Mouse (Mus musculus) CH12.LX (cell line): ENCODE data around the gene Prodh2.

Experiments
- CTCF ChIP-seq, 2 experiments: IDR thresholded peaks in 1 of 2; conservative IDR thresholded peaks in 1 of 2; 2 replicates each; pipeline ENCODE4 v1.5.1; 2011 to 2012; ENCODE audit warnings: low read depth in 2 of 2, low read length in 2 of 2, improper control_type of control experiment in 1 of 2, inconsistent platforms in 1 of 2, mild to moderate bottlenecking in 1 of 2, moderate library complexity in 1 of 2
- EP300 ChIP-seq: IDR thresholded peaks from 2 replicates; pipeline ENCODE4 v1.6.1; 2011; ENCODE audit warnings: low read length, improper control_type of control experiment
- MAZ ChIP-seq: IDR thresholded peaks from 2 replicates; pipeline ENCODE4 v1.6.1; 2012; ENCODE audit warnings: low read depth, mild to moderate bottlenecking, inconsistent platforms, low read length, improper control_type of control experiment, moderate library complexity
- POLR2A ChIP-seq: IDR thresholded peaks from 2 replicates; pipeline ENCODE4 v1.6.1; 2011; ENCODE audit warnings: low read depth, mild to moderate bottlenecking, improper control_type of control experiment, low read length
- RCOR1 ChIP-seq: conservative IDR thresholded peaks from 2 replicates; pipeline ENCODE4 v1.6.1; 2012; ENCODE audit warnings: low read depth, mild to moderate bottlenecking, inconsistent platforms, low read length, improper control_type of control experiment
- UBTF ChIP-seq: IDR thresholded peaks from 2 replicates; pipeline ENCODE4 v1.6.1; 2012; ENCODE audit warnings: low read depth, mild to moderate bottlenecking, inconsistent platforms, low read length, improper control_type of control experiment, moderate library complexity
- USF1 ChIP-seq: IDR thresholded peaks from 2 replicates; pipeline ENCODE4 v1.6.1; 2014; ENCODE audit warnings: low read depth, mild to moderate bottlenecking, inconsistent platforms, low read length, improper control_type of control experiment
- ZC3H11A ChIP-seq: IDR thresholded peaks from 2 replicates; pipeline ENCODE4 v1.6.1; 2012; ENCODE audit warnings: low read depth, mild to moderate bottlenecking, inconsistent platforms, low read length, improper control_type of control experiment

GRCm38 (mm10) chr7:30459484-30459883, 33.9 kb upstream of the Prodh2 start:
- TF ChIP-seq CTCF (conservative IDR thresholded peaks at IDR 0.05 in 1 of 2, IDR thresholded peaks at IDR 0.05 in 1 of 2; ENCODE audit: low read depth in 2 of 2, low read length in 2 of 2) (no peak), EP300 (no peak), POLR2A (no peak), UBTF (no peak), MAZ (no peak), RCOR1 (no peak), ZC3H11A (no peak), USF1 (no peak)
